Mouse (Mus musculus) adrenal gland, postnatal 4 days (tissue): ENCODE data around the gene Hpd. TPM values are rescaled to one million over a fixed set of nuclear protein-coding genes. Genes with fewer than 3 reads are reported as not detected.

Source experiments
- total RNA-seq, 2 experiments: library from RNA; stranded (reverse); gene quantifications; 2 replicates each; pipeline ENCODE4 v1.2.3; 2021

The Hpd gene
- total RNA-seq, 2 experiments from 2014 or later: 2.2 to 48.2 TPM

Other genes starting within 250 kb of the Hpd start
- gene Kdm2b, start 192.9 kb downstream of the Hpd start, total RNA-seq: 10 to 100 TPM; 32.9 to 33.7 TPM
- gene Orai1, start 167.7 kb downstream of the Hpd start, total RNA-seq: 10 to 100 TPM; 12.6 to 14.1 TPM
- gene Morn3, start 135.7 kb downstream of the Hpd start, total RNA-seq: not detected
- 10 to 100 TPM; 11.4 to 12.2 TPM for gene Tmem120b, start 114.3 kb downstream of the Hpd start, total RNA-seq
- 1 to 10 TPM; 1.8 TPM for gene Rhof, start 50.0 kb downstream of the Hpd start, total RNA-seq
- 10 to 100 TPM; 36.8 to 37.2 TPM for gene Setd1b, start 40.5 kb downstream of the Hpd start, total RNA-seq
- 10 to 100 TPM; 36.0 to 36.5 TPM for gene Psmd9, start 13.3 kb downstream of the Hpd start, total RNA-seq
- gene Wdr66, start 69.4 kb upstream of the Hpd start, total RNA-seq: 1 to 10 TPM in 1 of 2 experiments, under 1 TPM in 1; 0.68 to 1.0 TPM
- gene Bcl7a, start 161.1 kb upstream of the Hpd start, total RNA-seq: 10 to 100 TPM; 21.8 to 29.2 TPM
- gene Mlxip, start 212.1 kb upstream of the Hpd start, total RNA-seq: 10 to 100 TPM; 30.2 to 35.1 TPM